Mouse (Mus musculus) T-cell, adult 66 days (primary cell): ENCODE measurements around the gene Nrgn. TPM values are rescaled to one million over a fixed set of nuclear protein-coding genes. Genes with fewer than 3 reads are reported as not detected.

Experiments used
- total RNA-seq, 2 experiments: library from RNA; stranded (reverse); gene quantifications; 3 replicates in 1 of 2; 4 replicates in 1 of 2; pipeline ENCODE4 v1.2.4; 2023

The Nrgn gene
- total RNA-seq: 1 to 10 TPM; 2.2 to 3.6 TPM

DNA sequence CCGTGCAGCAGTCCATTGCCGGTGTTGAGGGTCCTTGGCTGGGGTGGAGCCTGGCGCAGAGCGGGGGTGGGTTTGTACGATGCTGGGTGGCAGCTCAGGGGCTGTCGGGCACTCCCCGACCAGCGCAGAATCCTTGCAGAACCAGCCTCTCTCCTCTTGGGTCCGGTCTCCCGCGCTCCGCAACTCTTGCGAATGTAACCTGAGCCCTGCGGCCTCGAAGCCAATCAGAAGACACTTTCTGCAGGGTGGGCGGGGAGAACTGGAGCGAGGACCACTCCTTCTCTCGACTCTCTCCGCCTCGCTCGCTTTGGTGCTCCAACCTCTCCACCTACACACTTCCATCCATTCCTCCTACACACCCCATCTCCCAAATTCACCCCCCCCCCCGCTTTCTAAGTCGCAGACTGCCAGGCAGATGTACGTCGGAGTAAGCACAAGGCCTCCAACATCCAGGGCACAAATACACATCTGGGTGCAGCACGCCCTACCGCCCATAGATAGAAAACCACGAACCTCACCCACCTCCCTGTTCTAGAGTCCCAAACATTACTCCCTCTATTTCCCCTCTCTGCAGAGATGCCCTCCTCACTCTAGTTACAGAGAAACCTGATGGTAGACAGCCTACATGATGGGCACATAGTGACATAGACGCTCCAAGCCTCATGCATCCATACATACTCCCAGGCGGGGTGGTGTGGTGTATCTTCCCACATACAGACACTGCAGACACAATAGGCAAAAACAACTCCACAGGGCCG lies at the start of gene Nrgn:
Gene Nrgn, minus strand, starts transcription at position 369 of the 758 bp plus-strand sequence.

DNA sequence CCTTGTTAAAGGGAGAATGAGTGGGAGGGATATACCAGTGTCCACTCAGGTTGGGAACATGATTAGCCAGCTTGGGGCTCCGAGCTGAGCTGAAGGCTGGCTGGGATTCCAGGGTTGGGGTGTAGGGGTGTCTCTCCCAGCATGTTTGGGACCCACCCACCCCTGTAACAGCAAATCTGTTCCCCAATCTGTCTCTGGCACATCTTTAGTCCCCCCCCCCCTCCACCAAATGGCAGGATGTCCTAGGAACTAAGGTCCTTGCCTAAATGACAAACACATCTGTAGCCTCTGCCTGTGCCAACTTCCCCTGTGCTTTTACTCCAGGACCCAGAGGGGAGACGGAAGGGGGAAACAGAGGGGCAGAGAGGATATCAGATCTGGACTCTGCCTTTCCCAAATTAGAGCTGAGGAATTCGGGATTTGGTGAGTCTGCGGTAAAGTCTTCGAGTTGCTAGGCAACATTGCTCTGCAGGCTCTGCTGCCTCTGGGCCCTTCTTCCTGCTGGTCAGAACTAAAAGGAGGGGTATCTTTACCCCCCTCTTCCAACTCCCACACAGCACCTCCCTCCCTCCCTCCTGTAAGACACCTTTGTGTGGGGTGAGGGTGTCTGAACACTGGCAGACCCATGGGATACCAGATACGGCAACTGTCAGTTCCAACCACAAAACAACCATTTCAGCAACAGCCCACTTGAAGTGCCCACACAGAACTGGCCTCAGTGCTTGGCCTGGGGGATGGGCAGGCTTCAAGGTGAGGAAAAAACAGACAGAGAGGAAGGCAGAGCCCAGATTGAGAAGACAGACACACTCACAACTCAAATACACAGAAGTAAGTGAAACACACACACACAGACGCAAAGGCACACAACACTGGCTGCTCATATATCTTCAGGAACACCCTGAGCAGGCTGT lies 2.4 kb upstream of the Nrgn start, which contains the start of gene Siae:
Gene Siae, plus strand, starts transcription at position 861 of the 911 bp plus-strand sequence.

DNA sequence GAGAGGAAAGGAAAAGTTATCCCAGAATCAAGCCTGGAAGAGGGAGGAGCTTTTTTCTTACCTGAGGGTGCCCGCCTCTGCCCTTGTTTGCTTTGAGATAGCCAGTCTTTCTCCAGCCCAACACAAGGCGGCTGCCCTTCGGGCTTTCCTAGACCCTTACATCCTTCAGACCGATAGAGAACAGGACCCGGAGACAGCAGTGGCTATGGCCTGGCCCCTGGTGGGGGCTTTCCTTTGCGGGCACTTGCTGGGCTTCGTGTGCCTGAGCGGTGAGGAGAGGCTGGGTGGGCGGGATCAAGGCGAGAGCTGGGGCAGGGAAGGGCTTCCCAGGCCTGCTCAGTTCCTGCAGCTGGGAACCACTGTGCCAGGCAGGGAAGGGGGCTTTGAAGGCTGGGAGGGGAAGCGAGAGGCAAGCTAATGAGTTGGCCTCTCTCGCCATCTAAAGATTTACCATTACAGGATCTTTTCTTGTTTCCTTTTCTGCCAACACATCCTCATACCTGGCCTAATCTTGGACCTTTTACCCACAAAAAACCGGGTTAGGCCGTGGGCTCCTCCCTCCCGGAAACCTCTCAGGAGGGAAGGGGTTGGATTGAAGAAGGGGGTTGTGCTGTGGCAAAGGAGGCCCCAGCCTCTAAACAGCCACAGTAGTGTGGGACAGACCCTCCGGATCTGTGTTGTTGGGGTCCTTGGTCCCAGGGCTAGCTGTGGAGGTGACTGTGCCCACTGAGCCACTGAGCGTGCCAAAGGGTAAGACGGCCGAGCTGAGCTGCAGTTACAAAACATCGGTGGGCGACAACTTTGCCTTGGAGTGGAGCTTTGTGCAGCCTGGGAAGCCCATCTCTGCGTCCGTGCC lies 13.3 kb downstream of the Nrgn start, which contains the start of gene Vsig2:
Gene Vsig2, plus strand, starts transcription at position 86 of the 856 bp plus-strand sequence.

DNA sequence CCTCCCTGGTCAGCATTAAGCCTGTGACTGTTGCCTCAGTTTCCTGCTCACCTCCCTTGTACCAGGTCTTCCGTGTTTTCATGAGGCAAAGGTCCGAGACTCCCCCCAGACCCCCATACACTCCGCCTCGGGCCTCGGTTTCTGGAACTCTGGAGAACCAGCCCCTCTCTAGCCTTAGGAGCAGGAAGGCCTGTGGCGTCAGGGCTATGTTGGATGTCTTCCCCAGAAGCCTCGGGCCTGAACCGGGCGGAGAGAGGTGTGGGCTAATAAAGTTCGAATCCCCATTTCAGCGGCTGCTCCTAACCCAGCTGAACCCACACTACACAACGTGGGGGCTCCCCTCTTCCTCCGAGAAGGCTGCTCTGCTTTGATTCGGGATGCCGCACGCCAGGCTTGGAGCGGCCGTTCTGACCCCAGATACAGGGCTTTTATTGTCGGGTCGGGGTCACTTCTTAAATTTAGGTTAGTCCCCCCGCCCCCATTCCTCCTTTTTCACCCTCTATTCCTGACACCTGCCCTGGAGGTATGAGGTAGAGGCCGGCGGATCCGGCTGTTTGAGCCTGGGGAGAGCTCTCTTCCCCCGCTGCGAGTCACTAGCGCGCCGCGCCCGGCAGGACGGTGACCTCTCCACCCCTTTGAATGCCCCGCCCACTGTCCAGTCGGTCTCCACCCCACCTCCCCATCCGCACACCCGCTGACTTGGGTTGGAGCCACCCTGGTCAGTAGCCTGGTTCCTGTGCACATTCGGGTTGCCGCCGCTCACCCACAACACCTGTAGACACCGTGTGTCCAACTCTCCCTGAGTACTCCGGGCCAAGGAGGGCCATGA lies 25.1 kb downstream of the Nrgn start, which contains the start of gene Esam:
Gene Esam, plus strand, starts transcription at position 683 of the 829 bp plus-strand sequence.

Other genes starting within 250 kb of the Nrgn start
- 10 to 100 TPM; 10.4 to 14.6 TPM for gene Ccdc15, start 204.5 kb downstream of the Nrgn start, total RNA-seq
- gene Hepacam, start 185.6 kb downstream of the Nrgn start, total RNA-seq: not detected
- not detected for gene Robo4, start 151.0 kb downstream of the Nrgn start, total RNA-seq
- under 1 TPM in 1 of 2 experiments, not detected in 1; 0.32 TPM for gene Robo3, start 119.7 kb downstream of the Nrgn start, total RNA-seq
- gene Msantd2, start 63.6 kb downstream of the Nrgn start, total RNA-seq: 10 to 100 TPM; 41.1 to 48.9 TPM
- 1 to 10 TPM in 1 of 2 experiments, under 1 TPM in 1; 0.67 to 1.6 TPM for gene Esam, start 24.8 kb downstream of the Nrgn start, total RNA-seq
- not detected for gene Vsig2, start 13.6 kb downstream of the Nrgn start, total RNA-seq
- 10 to 100 TPM in 1 of 2 experiments, 1 to 10 TPM in 1; 9.0 to 10.3 TPM for gene Siae, start 2.8 kb upstream of the Nrgn start, total RNA-seq
- gene Spa17, start 60.8 kb upstream of the Nrgn start, total RNA-seq: not detected
- 10 to 100 TPM; 88.9 to 96.6 TPM for gene Tbrg1, start 104.4 kb upstream of the Nrgn start, total RNA-seq
- not detected for gene Panx3, start 116.3 kb upstream of the Nrgn start, total RNA-seq
- gene Olfr160, start 163.3 kb upstream of the Nrgn start, total RNA-seq: not detected
- gene Olfr874, start 192.2 kb upstream of the Nrgn start, total RNA-seq: not detected
- gene Olfr875, start 219.0 kb upstream of the Nrgn start, total RNA-seq: not detected